Mouse (Mus musculus) testis, adult 2 months (tissue): Measurements from ENCODE around the gene Rab3d. TPM values are rescaled to one million over a fixed set of nuclear protein-coding genes. Genes with fewer than 3 reads are reported as not detected.
"Not testable (repeated sequence)": the region's sequence is repeated elsewhere in the genome, so short reads cannot be mapped to it uniquely, and the experiment has no call there.

Experiments
- H3K27ac ChIP-seq: fragments of 200-500 bp; 2 replicates; pipeline ENCODE4 v1.5.1; 2012; ENCODE audit warnings: low read depth, low read length; ENCODE audit not compliant: control insufficient read depth, insufficient read depth
- H3K27me3 ChIP-seq: fragments of 200-500 bp; 2 replicates; pipeline ENCODE4 v1.6.1; 2012; ENCODE audit warnings: mild to moderate bottlenecking, low read length, moderate library complexity; ENCODE audit not compliant: control insufficient read depth, insufficient read depth
- H3K36me3 ChIP-seq: fragments of 200-500 bp; 2 replicates; pipeline ENCODE4 v1.6.1; 2012; ENCODE audit warnings: mild to moderate bottlenecking, low read length; ENCODE audit not compliant: control insufficient read depth, insufficient read depth
- H3K4me1 ChIP-seq: fragments of 200-500 bp; 2 replicates; pipeline ENCODE4 v1.6.1; 2012; ENCODE audit warnings: low read length; ENCODE audit not compliant: control insufficient read depth, insufficient read depth
- H3K4me3 ChIP-seq: fragments of 200-500 bp; 2 replicates; pipeline ENCODE4 v1.5.1; 2012; ENCODE audit warnings: low read depth, mild to moderate bottlenecking, low read length, moderate library complexity, mixed read lengths; ENCODE audit not compliant: control insufficient read depth
- CTCF ChIP-seq: fragments of 200-500 bp; IDR thresholded peaks from 2 replicates; pipeline ENCODE4 v1.5.1; 2012; ENCODE audit warnings: low read depth, mild to moderate bottlenecking, inconsistent platforms, low read length, moderate library complexity; ENCODE audit not compliant: control insufficient read depth, insufficient read depth, insufficient replicate concordance
- POLR2A ChIP-seq: fragments of 200-500 bp; IDR thresholded peaks from 2 replicates; pipeline ENCODE4 v1.6.1; 2012; ENCODE audit warnings: low read depth, mild to moderate bottlenecking, inconsistent platforms, low read length, moderate library complexity; ENCODE audit not compliant: control insufficient read depth
- polyA plus RNA-seq: library from polyadenylated mRNA; depleted of rRNA; stranded (reverse); fragments of >200 nt; gene quantifications from 2 replicates; pipeline ENCODE4 v1.2.3, GENCODE M21; 2012

The Rab3d gene
- polyA plus RNA-seq, 1 experiment, result 21.2 TPM

- Histone ChIP-seq H3K27me3 (no peaks in the 10 kb centered on the region), H3K27ac (no peak overlapping the region), H3K4me1 (no peaks in the 10 kb centered on the region; the same call in 1 of the 2 replicates), H3K36me3 (no peaks in the 10 kb centered on the region), H3K4me3 (no peak overlapping the region)
- TF ChIP-seq CTCF (no peak), POLR2A (no peak)
Observed at GRCm38 (mm10) chr9:21867726-21868125, 50.3 kb downstream of the Rab3d start.

- Histone ChIP-seq H3K27ac (no peak overlapping the region), H3K4me1 (no peaks in the 10 kb centered on the region; the same call in 1 of the 2 replicates), H3K4me3 (no peak overlapping the region), H3K27me3 (no peaks in the 10 kb centered on the region), H3K36me3 (no peaks in the 10 kb centered on the region)
- no peak for TF ChIP-seq CTCF
- TF ChIP-seq POLR2A, result no peak
Observed at GRCm38 (mm10) chr9:21866641-21867040, 51.4 kb downstream of the Rab3d start.

- no peak for TF ChIP-seq CTCF
- TF ChIP-seq POLR2A, result no peak
- Histone ChIP-seq H3K36me3 (no peaks in the 10 kb centered on the region), H3K4me3 (no peak overlapping the region), H3K27me3 (no peaks in the 10 kb centered on the region), H3K4me1 (no peaks in the 10 kb centered on the region; the same call in 1 of the 2 replicates), H3K27ac (no peak overlapping the region)
Observed at GRCm38 (mm10) chr9:21865673-21866398, 52.2 kb downstream of the Rab3d start.

- Histone ChIP-seq H3K36me3 (no peaks in the 10 kb centered on the region), H3K4me3 (no peak overlapping the region), H3K4me1 (no peaks in the 10 kb centered on the region; the same call in 1 of the 2 replicates), H3K27ac (no peak overlapping the region), H3K27me3 (no peaks in the 10 kb centered on the region)
- no peak for TF ChIP-seq CTCF
- no peak for TF ChIP-seq POLR2A
Observed at GRCm38 (mm10) chr9:21862181-21862580, 55.8 kb downstream of the Rab3d start.

GRCm38 (mm10) chr9:21860349-21860748 is 57.6 kb downstream of the Rab3d start:
- H3K36me3 ChIP-seq, H3K4me1 ChIP-seq, H3K4me3 ChIP-seq, H3K27ac ChIP-seq, H3K27me3 ChIP-seq: not testable (repeated sequence)

- no peak overlapping the region for H3K4me3 ChIP-seq
- no peaks in the 10 kb centered on the region for H3K27me3 ChIP-seq
- no peak overlapping the region for H3K27ac ChIP-seq
- no peaks in the 10 kb centered on the region for H3K4me1 ChIP-seq
- H3K36me3 ChIP-seq, result no peaks in the 10 kb centered on the region
- TF ChIP-seq POLR2A, result no peak
- no peak for TF ChIP-seq CTCF
Observed at GRCm38 (mm10) chr9:21859606-21860005, 58.4 kb downstream of the Rab3d start.

GRCm38 (mm10) chr9:21858084-21858483 is 59.9 kb downstream of the Rab3d start:
- Histone ChIP-seq H3K27ac (no peak overlapping the region), H3K4me1 (no peaks in the 10 kb centered on the region), H3K4me3 (no peak overlapping the region), H3K27me3 (no peaks in the 10 kb centered on the region), H3K36me3 (no peaks in the 10 kb centered on the region)
- no peak for TF ChIP-seq CTCF
- no peak for TF ChIP-seq POLR2A
